Mouse (Mus musculus): Measurements from ENCODE around the gene Snrnp200. TPM values are rescaled to one million over a fixed set of nuclear protein-coding genes. Genes with fewer than 3 reads are reported as not detected.

Gene Snrnp200
- polyA plus RNA-seq, 1 experiment = 92.5 TPM

- Histone ChIP-seq H3K36me3 (ENCODE audit: control insufficient read depth, insufficient read depth, low read length) (no peaks in the 10 kb centered on the region), H3K27ac (ENCODE audit: control insufficient read depth, insufficient read depth, low read length) (no peak overlapping the region), H3K4me3 (ENCODE audit: control insufficient read depth, insufficient read depth, low read length) (no peak overlapping the region), H3K4me1 (replicated peaks; ENCODE audit: control insufficient read depth, insufficient read depth, low read length) (peaks cover 3% of the 10 kb centered on the region), H3K27me3 (ENCODE audit: control insufficient read depth, insufficient read depth, low read length) (no peaks in the 10 kb centered on the region)
- no peak for DNase-seq
- WGBS = 94% methylated on average over 5 of the region's 5 CpGs
- TF ChIP-seq POLR2A (IDR thresholded peaks at IDR 0.05; ENCODE audit: control insufficient read depth, extremely low read depth, insufficient read depth, low read length, poor library complexity) (no peak), CTCF (IDR thresholded peaks at IDR 0.05; ENCODE audit: borderline replicate concordance, control insufficient read depth, extremely low read depth, insufficient read depth, low read length, poor library complexity) (no peak)
Measured at GRCm38 (mm10) chr2:127275551-127276320, 67.5 kb downstream of the Snrnp200 start.

GRCm38 (mm10) chr2:127278162-127278561, 70.0 kb downstream of the Snrnp200 start:
- TF ChIP-seq CTCF (IDR thresholded peaks at IDR 0.05; ENCODE audit: borderline replicate concordance, control insufficient read depth, extremely low read depth, insufficient read depth, low read length, poor library complexity) (no peak), POLR2A (IDR thresholded peaks at IDR 0.05; ENCODE audit: control insufficient read depth, extremely low read depth, insufficient read depth, low read length, poor library complexity) (no peak)

More at GRCm38 (mm10) chr2:127278162-127278561, 70.0 kb downstream of the Snrnp200 start:
- no peaks in the 10 kb centered on the region for H3K27me3 ChIP-seq (ENCODE audit: control insufficient read depth, insufficient read depth, low read length)
- no peak overlapping the region for H3K27ac ChIP-seq (ENCODE audit: control insufficient read depth, insufficient read depth, low read length)
- no peak for DNase-seq
- H3K4me1 ChIP-seq (replicated peaks; ENCODE audit: control insufficient read depth, insufficient read depth, low read length) = no peaks in the 10 kb centered on the region
- no peak overlapping the region for H3K4me3 ChIP-seq (ENCODE audit: control insufficient read depth, insufficient read depth, low read length)
- no peaks in the 10 kb centered on the region for H3K36me3 ChIP-seq (ENCODE audit: control insufficient read depth, insufficient read depth, low read length)

Other genes with a start within 250 kb of the Snrnp200 start
- gene Ap4e1, start 199.7 kb upstream of the Snrnp200 start, polyA plus RNA-seq (2012; rRNA removed) = 5.9 and 6.8 TPM in 2 replicates
- 9.1 and 12.1 TPM in 2 replicates for gene Blvra, start 137.7 kb upstream of the Snrnp200 start, polyA plus RNA-seq (2012; rRNA removed)
- gene Ncaph, start 74.4 kb upstream of the Snrnp200 start, polyA plus RNA-seq (2012; rRNA removed) = 19.1 and 24.1 TPM in 2 replicates
- gene Itpripl1, start 64.9 kb upstream of the Snrnp200 start, polyA plus RNA-seq (2012; rRNA removed) = 24.6 and 25.4 TPM in 2 replicates
- 0.96 and 1.3 TPM in 2 replicates for gene 1810024B03Rik, start 106 bp upstream of the Snrnp200 start, polyA plus RNA-seq (2012; rRNA removed)
- 95.3 and 107 TPM in 2 replicates for gene Ciao1, start 39.4 kb downstream of the Snrnp200 start, polyA plus RNA-seq (2012; rRNA removed)
- 140 and 143 TPM in 2 replicates for gene Tmem127, start 39.5 kb downstream of the Snrnp200 start, polyA plus RNA-seq (2012; rRNA removed)
- gene Stard7, start 61.8 kb downstream of the Snrnp200 start, polyA plus RNA-seq (2012; rRNA removed) = 55.8 and 81.8 TPM in 2 replicates
- gene Dusp2, start 127.8 kb downstream of the Snrnp200 start, polyA plus RNA-seq (2012; rRNA removed) = 163 and 212 TPM in 2 replicates
- 0.20 and 0.31 TPM in 2 replicates for gene Astl, start 130.3 kb downstream of the Snrnp200 start, polyA plus RNA-seq (2012; rRNA removed)
- 0.13 and 0.20 TPM in 2 replicates for gene Adra2b, start 154.8 kb downstream of the Snrnp200 start, polyA plus RNA-seq (2012; rRNA removed)
- gene Gpat2, start 216.8 kb downstream of the Snrnp200 start, polyA plus RNA-seq (2012; rRNA removed) = 0.31 and 0.85 TPM in 2 replicates
- 13.4 and 17.0 TPM in 2 replicates for gene Fahd2a, start 236.2 kb downstream of the Snrnp200 start, polyA plus RNA-seq (2012; rRNA removed)